Mouse (Mus musculus): Measurements from ENCODE around the gene Pitpnc1.

DNA sequence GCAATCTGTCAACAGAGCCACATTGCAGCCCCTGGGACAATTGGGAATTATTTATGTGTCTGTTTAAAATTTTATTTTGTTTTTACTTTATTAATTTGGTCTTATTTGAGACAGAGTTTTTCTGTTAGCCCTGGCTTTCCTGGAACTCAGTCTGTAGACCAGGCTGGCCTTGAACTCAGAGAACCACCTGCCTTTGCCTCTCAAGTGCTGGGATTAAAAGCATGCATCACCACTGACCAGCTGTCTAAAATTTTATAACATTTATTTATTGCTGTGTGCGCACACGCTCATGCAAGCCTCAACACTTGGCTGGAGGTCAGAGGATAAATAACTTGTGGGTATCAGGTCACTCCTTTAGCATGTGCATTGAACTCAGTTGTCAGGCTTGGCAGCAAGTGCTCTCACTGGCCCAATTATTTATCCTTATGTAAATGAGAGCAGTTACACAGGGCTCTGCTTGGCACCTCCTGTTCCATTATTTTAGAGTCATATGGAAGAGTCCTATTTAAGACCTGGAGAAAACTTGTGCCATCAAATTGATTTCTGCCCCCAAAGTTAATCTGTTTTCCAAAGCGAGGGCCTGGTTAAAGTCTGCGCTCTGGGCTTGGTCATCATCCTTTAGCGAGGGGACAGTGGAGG, 237.1 kb downstream of the Pitpnc1 start:
- TF ChIP-seq EP300 (IDR thresholded peaks at IDR 0.05; ENCODE audit: low read depth) (no peak), CTCF (IDR thresholded peaks at IDR 0.05; ENCODE audit: low read depth) (no peak)
